Comparison of ENCODE assay signal across 22 mouse cellular contexts in the genomic region with DNA sequence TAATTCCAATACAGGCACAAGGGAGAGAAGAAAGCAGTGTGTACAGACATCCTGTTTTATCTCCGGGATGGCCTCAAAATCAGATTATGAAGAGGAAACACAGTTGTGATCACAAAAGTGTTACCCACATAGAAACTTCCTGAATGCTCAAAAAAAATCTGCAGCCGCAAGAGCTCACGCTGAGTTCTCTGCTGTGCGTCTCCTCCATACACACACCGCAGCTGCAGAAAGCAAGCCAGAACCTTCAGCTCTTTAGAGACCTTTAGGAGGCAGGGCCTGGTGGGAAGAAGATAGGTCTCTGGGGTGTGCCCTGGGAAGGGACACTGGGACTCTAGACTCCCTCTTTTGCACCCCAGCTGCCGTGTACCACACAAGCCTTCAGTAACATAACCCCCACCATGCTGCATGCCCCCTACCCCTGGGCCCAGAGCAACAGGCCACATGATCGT. TPM values are rescaled to one million over a fixed set of nuclear protein-coding genes. Genes with fewer than 3 reads are reported as not detected.
DNase-seq lines count a peak whose midpoint lies in the region; ATAC-seq and TF ChIP-seq lines count a peak whose summit lies in the region.
"Had no signal": no experiment of that assay in that cellular context is flagged by ENCODE, and none has a peak within 500 bp of the region (broad histone marks: within the 10 kb centered on the region; RNA-seq: fewer than 3 reads in every experiment).

No protein-coding gene starts in this region.

- no peak overlapping the region for H3K27ac ChIP-seq in lung, postnatal 0 days (ENCODE audit: low read length)
- H3K27ac ChIP-seq: embryonic facial prominence, embryonic 13.5 days; heart, embryonic 15.5 days; hindbrain, postnatal 0 days; layer of hippocampus, adult 2 months; limb, embryonic 10.5 days; midbrain, embryonic 12.5 days; neural tube, embryonic 12.5 days had no signal

- 64% methylated on average over 7 of the region's 7 CpGs for WGBS in lung, postnatal 0 days

- H3K36me3 ChIP-seq in megakaryocyte, embryonic 14.5 days (replicated peaks; ENCODE audit: low read length) = peaks cover 100% of the 10 kb centered on the region
- peaks cover 31% of the 10 kb centered on the region for H3K36me3 ChIP-seq in lung, postnatal 0 days (ENCODE audit: insufficient read depth, low read length)

- no peaks in the 10 kb centered on the region for H3K27me3 ChIP-seq in megakaryocyte, embryonic 14.5 days (replicated peaks)
- H3K27me3 ChIP-seq in lung, postnatal 0 days (replicated peaks; ENCODE audit: insufficient read depth, low read length) = no peaks in the 10 kb centered on the region
- H3K27me3 ChIP-seq: embryonic facial prominence, embryonic 13.5 days; heart, embryonic 15.5 days; midbrain, embryonic 12.5 days; neural tube, embryonic 12.5 days had no signal

- ATAC-seq in CD4-positive, CD25-positive, alpha-beta regulatory T cell, adult 4 months = peak; percentile 58
- peak; percentile 56 for ATAC-seq in common myeloid progenitor, adult 5-6 weeks (replicated peaks; ENCODE audit: low read depth, poor library complexity, severe bottlenecking)
- ATAC-seq in lung, postnatal 0 days = no peak
- ATAC-seq: hindbrain, postnatal 0 days; liver, postnatal 0 days had no signal

- TF ChIP-seq EP300 in lung, postnatal 0 days (IDR thresholded peaks at IDR 0.05) = no peak

- peaks cover 5% of the 10 kb centered on the region for H3K9me3 ChIP-seq in megakaryocyte, embryonic 14.5 days
- no peaks in the 10 kb centered on the region for H3K9me3 ChIP-seq in lung, postnatal 0 days (ENCODE audit: low read length)
- H3K9me3 ChIP-seq: embryonic facial prominence, embryonic 13.5 days; heart, embryonic 15.5 days; limb, embryonic 10.5 days; midbrain, embryonic 12.5 days; neural tube, embryonic 12.5 days had no signal

- H3K4me3 ChIP-seq in megakaryocyte, embryonic 14.5 days (replicated peaks) = peak overlapping the region; percentile 24
- H3K4me3 ChIP-seq in lung, postnatal 0 days (ENCODE audit: low read depth, low read length) = no peak overlapping the region
- H3K4me3 ChIP-seq: embryonic facial prominence, embryonic 13.5 days; heart, embryonic 15.5 days; layer of hippocampus, adult 2 months; limb, embryonic 10.5 days; midbrain, embryonic 12.5 days; neural tube, embryonic 12.5 days had no signal

- peak; percentile 52 for DNase-seq in thymus, postnatal 14 days
- no peak for DNase-seq in lung, postnatal 0 days (ENCODE audit: low spot score)
- DNase-seq in gastrocnemius, postnatal 10 days = no peak
- DNase-seq in urinary bladder, postnatal 4 days (ENCODE audit: low spot score in 2 of 2) = no peak
- no peak for DNase-seq in spleen, adult 12 weeks (ENCODE audit: low spot score)
- DNase-seq: cerebellum, adult 18-20 months; heart, postnatal 4 days; kidney, adult 18-20 months; kidney, postnatal 10 days; liver, postnatal 0 days; lung, postnatal 14 days had no signal

- peaks cover 41% of the 10 kb centered on the region for H3K4me1 ChIP-seq in megakaryocyte, embryonic 14.5 days
- no peaks in the 10 kb centered on the region for H3K4me1 ChIP-seq in lung, postnatal 0 days (ENCODE audit: insufficient read depth, low read depth, low read length)
- H3K4me1 ChIP-seq: limb, embryonic 10.5 days had no signal

- H3K4me2 ChIP-seq in lung, postnatal 0 days (replicated peaks; ENCODE audit: low read depth, low read length) = no peak overlapping the region
- H3K4me2 ChIP-seq: embryonic facial prominence, embryonic 13.5 days; heart, embryonic 15.5 days; midbrain, embryonic 12.5 days; neural tube, embryonic 12.5 days had no signal

- no peak overlapping the region for H3K9ac ChIP-seq in lung, postnatal 0 days (replicated peaks; ENCODE audit: low read depth)
- H3K9ac ChIP-seq: embryonic facial prominence, embryonic 13.5 days; heart, embryonic 15.5 days; liver, postnatal 0 days; midbrain, embryonic 12.5 days; neural tube, embryonic 12.5 days had no signal

- TF ChIP-seq CTCF in lung, postnatal 0 days (IDR thresholded peaks at IDR 0.05) = no peak

RNA-seq across cellular contexts. Expression of gene Ralb, which starts 27.7 kb away (rescaled TPM):
- 10 to 100 TPM in 1 of 2 experiments, 1 to 10 TPM in 1; 9.9 to 11.8 TPM for polyA plus RNA-seq in CD4-positive, CD25-positive, alpha-beta regulatory T cell, adult 4 months (2017; shearing (Covaris generic))
- 8.1 and 8.8 TPM in 2 replicates for total RNA-seq in common myeloid progenitor, adult 5-6 weeks (2017)
- polyA plus RNA-seq in megakaryocyte, embryonic 14.5 days (2012; ENCODE audit: insufficient read depth, low replicate concordance) = 14.6 and 45.9 TPM in 2 replicates
- 151 and 177 TPM in 2 replicates for polyA plus RNA-seq in lung, postnatal 0 days (2015; fragmentation: Nextera tagmentation; extraction: Ambion mirVana)
- total RNA-seq in gastrocnemius, postnatal 10 days (2021) = 10 to 100 TPM; 23.8 to 29.8 TPM

RNA-seq across cellular contexts. Expression of gene Tmem185b, which starts 49.0 kb away (rescaled TPM):
- polyA plus RNA-seq in CD4-positive, CD25-positive, alpha-beta regulatory T cell, adult 4 months (2017; shearing (Covaris generic)) = 10 to 100 TPM; 24.9 to 25.4 TPM
- total RNA-seq in common myeloid progenitor, adult 5-6 weeks (2017) = 13.9 and 16.0 TPM in 2 replicates
- polyA plus RNA-seq in megakaryocyte, embryonic 14.5 days (2012; ENCODE audit: insufficient read depth, low replicate concordance) = 16.4 and 19.8 TPM in 2 replicates
- polyA plus RNA-seq in lung, postnatal 0 days (2015; fragmentation: Nextera tagmentation; extraction: Ambion mirVana) = 23.1 and 25.8 TPM in 2 replicates
- total RNA-seq in gastrocnemius, postnatal 10 days (2021) = 1 to 10 TPM; 7.5 to 8.5 TPM

RNA-seq across cellular contexts. Expression of gene Inhbb, which starts 54.9 kb away (rescaled TPM):
- not detected for polyA plus RNA-seq in CD4-positive, CD25-positive, alpha-beta regulatory T cell, adult 4 months (2017; shearing (Covaris generic))
- total RNA-seq in common myeloid progenitor, adult 5-6 weeks (2017) = not detected in 2 replicates
- 0.07 TPM in 1 of 2 replicates, not detected in the other for polyA plus RNA-seq in megakaryocyte, embryonic 14.5 days (2012; ENCODE audit: insufficient read depth, low replicate concordance)
- 2.4 and 2.9 TPM in 2 replicates for polyA plus RNA-seq in lung, postnatal 0 days (2015; fragmentation: Nextera tagmentation; extraction: Ambion mirVana)
- under 1 TPM; 0.42 to 0.72 TPM for total RNA-seq in gastrocnemius, postnatal 10 days (2021)
- total RNA-seq: monocyte, adult 5-6 weeks had no signal
